Mouse (Mus musculus): ENCODE measurements around the gene Asb6. TPM values are rescaled to one million over a fixed set of nuclear protein-coding genes. Genes with fewer than 3 reads are reported as not detected.
A peak's percentile ranks its signal among the peaks of the same experiment; 100 is the strongest.

The Asb6 gene
- 10 to 100 TPM; 35.1 to 40.1 TPM for total RNA-seq (2021)

DNA sequence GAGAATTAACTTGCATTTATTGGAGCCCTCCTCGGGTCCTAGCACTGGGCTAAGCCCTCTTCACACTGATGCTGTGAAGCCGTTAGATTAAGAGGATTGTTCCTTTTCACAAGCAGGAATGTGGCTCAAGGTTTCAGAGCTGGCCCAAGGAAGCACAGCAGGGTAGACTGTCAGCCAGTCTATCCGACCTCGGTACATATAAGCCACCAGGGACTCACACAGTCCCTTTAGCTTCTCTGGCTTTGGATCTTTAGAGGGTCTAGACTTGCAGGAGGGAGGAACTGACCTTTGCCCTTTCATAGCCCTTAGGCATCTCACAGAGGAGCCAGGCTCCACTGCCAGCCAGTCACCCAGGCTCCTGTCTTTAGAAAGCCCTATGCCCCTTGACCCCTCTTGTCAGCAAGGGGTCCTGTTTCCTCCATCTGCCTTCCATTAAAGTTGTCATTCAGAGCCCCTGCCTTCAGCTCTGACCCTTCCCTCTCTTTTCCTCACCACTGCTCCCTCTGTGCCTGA is at the start of gene Asb6:
TSS of gene Asb6 (minus strand) at position 51 of the 513 bp plus-strand sequence.
- DNase-seq (ENCODE audit: extremely low spot score in 1 of 2, low spot score in 1 of 2), result no peak

DNA sequence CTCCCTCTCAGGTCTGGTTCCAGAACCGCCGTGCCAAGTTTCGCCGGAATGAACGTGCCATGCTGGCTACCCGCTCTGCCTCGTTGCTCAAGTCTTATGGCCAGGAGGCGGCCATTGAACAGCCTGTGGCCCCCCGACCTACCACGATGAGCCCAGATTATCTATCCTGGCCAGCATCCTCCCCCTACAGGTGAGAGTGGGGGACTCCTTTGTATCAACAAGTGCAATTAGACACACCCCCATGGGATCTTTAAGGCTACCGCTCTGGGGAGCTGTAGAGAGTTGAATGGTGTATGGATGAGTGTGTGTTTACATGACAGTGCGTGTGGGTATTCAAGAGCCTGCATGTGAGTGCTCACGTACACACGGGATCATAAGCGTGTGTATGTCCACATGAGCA is 49.3 kb upstream of the Asb6 start:
- no peak for DNase-seq (ENCODE audit: extremely low spot score in 1 of 2, low spot score in 1 of 2)

DNA sequence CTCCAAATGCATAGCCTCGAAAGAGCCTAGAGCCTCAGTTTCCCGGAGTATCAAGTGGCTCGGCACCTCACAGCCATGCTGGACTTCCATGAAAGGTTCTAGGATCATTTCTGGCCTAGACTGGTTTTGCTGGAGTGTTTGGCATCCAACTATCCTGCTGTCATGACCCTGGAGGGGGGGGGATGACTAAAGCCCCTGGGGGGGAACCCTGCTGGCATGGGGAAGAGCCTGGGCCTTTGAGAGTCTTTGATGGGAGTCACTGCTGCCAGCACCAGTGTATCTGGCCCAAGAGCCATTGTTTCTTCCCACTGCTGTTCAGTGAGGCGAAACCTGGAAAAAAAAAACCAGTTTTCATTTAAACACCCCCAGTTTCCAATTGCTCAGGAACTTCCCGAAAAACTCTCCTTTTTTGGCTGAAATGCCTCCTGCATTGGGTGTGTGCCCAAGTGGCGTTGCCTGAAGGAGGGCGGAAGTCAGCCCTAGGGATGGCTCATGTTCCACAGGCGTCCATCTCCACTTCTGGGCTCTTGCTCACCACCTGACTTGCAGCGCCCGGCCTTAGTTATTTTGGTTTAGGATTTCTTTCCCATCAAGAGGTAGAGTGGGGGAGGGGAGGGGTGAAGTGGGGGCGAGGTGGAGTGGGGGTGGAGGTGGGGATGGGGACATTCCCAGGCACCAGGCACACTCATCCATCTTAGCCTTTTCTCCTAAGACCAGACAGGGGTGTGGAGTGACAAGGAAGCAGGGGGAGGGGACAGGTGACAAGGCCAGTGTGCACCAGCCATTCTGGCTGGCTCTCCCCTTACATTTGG is 45.7 kb upstream of the Asb6 start:
- no peak for DNase-seq (ENCODE audit: extremely low spot score in 1 of 2, low spot score in 1 of 2)

DNA sequence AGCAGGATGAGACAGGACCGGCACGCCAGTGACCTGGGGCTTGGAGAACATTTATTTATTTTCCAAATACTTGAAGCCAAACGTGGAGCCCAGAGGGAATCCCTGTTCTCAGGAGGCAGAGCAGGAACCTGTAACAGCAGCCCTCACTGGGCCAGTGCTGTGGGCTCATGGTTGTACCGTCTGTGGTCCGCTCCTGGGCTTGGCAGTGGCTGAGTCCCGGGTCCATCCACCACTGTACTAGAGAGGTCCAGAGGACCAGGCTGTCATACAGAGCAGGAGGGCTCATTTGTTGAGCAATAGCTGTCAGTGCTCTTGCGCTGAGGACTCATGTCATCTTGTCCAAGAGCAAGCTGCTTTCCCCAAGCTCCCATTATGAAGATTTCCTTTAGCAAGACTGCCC is 45.0 kb upstream of the Asb6 start:
- DNase-seq (ENCODE audit: extremely low spot score in 1 of 2, low spot score in 1 of 2), result no peak

DNA sequence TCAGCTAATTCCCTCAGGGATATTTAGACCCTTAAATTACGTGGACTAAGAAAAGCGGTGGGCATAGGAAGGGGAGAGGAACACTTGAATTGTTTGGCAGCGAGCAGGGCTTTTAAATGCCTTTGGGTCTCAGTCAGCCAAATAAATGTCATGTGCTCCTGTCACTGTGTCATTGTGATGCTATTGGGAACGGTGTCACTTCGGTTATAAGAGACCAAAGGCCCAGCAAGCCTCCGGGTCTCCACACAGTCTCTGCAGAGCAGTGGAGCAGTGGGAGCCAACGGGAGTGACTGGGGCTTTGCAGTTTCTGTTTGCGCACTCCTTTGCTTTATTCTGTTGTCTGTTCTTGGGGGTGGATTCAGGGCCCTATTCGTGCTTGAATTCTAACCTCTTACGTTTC is 44.3 kb upstream of the Asb6 start:
- DNase-seq (ENCODE audit: extremely low spot score in 1 of 2, low spot score in 1 of 2), result no peak

DNA sequence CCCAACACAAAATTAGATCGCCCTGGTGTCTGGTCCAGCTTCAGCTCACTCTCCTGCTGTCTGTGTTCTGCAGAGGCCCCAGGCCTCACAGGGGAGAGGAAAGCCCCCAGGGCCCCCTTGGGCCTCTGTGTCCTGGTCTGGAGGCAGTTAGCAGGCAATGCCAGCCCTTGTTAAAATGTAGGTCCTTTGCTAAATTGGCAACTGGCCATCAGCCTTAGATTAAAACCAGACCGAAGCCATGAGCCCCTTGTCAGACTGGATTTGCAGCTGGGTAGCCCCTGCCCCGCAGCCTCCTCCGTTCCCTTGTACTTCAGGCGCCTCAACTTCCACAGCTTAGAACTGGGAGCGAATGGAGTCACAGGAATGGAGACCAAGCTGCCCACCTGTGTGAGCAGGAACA is 42.5 kb upstream of the Asb6 start:
- DNase-seq (ENCODE audit: extremely low spot score in 1 of 2, low spot score in 1 of 2), result no peak

DNA sequence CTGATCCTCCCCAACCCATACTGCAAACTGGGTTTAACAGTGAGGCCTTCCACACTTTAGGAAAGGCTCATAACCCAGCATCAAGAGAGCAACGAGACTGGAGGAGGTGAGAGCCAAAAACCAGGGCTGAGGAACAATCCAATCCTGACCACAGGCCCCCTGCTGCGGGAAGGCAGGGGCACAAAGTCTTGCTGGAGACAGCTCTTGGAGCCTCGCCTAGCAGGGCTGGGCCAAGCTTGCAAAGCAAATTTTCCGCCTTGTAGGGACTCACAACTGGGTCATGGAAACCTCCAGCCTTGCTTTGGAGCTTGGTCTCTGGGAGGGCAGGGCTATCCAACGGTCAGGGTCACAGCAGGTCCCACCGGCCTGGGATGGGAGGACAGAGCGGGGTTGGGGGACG is 40.7 kb upstream of the Asb6 start:
- DNase-seq (ENCODE audit: extremely low spot score in 1 of 2, low spot score in 1 of 2), result peak in 1 of 2 experiments; percentile 21

DNA sequence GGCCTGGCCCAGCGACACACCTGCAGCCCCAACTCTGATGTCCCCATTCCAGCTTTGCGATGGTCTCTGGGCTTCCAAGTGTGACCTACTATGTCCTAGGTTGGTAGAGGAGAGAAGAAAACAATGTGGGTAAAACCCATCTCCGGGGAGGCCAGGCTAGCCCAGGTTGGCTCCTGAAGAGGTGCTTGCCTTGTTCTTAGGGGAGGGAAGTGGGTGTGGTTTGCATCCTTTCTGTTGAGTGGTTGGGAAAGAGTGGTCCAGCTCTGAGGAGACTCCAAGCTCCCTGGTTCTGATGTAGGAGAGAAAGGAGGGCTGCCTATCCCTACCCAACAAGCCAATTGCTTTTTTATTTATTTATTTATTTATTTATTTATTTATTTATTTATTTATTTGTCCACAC is 35.3 kb upstream of the Asb6 start:
- DNase-seq (ENCODE audit: extremely low spot score in 1 of 2, low spot score in 1 of 2), result no peak

DNA sequence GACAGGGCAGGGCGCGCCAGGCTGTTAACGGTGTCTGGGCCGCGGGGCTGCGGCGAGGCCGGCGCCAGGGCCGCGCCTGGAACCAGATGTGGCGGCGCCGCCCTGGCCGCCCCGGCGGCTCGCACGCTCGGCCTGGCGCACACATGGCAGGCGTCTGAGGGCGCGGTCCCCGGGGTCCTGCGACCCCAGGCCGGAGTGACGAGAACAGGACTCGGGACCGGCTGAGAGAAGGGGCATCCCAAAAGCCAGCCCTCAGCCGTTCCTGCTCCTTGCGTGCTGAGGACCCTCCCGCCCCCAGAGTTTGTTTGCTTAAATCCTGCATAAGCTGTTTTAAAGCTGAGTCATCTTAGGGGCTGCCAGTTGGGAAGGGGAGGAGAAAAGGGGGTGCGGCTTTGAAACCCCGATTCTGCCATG is 34.8 kb upstream of the Asb6 start:
- no peak for DNase-seq (ENCODE audit: extremely low spot score in 1 of 2, low spot score in 1 of 2)

DNA sequence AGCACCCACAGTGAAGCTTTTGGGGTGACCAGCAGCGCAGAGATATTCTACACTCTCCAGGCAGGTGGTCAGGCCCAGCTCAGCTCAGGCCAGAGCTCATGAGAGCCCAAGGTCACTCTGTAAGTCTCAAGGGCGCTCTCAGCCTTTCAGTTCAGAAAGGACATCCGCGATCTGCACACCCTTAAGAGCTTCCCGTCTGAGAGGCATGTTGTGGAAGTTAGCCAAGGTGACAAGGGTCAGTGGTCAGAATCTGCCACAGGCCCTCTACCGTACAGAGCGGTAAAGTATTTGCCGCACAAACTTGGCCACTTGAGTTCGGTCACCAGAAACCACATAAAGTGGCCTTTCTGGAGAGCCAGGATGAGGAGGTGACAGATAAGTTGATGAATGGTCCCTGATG is 33.4 kb upstream of the Asb6 start:
- no peak for DNase-seq (ENCODE audit: extremely low spot score in 1 of 2, low spot score in 1 of 2)

DNA sequence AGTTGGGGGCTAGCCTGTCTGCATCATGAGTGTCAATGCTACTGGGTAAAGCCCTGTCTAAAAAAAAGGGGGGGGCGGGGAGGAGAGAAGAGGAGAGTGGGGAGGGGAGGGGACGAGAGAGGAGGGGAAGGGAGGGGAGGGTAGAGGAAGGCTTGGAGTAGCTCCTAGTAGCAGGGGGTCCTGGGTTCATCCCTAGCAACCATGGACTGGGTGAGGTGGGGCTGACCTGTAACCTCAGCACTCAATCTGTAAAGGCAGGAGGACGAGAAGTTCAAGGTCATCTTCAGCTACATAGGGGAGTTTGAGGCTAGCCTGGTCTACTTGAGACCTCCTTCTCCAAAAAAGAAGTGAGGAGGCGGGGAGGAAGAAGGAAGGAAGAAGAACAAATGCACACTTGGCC is 31.9 kb upstream of the Asb6 start:
- DNase-seq (ENCODE audit: extremely low spot score in 1 of 2, low spot score in 1 of 2), result no peak

DNA sequence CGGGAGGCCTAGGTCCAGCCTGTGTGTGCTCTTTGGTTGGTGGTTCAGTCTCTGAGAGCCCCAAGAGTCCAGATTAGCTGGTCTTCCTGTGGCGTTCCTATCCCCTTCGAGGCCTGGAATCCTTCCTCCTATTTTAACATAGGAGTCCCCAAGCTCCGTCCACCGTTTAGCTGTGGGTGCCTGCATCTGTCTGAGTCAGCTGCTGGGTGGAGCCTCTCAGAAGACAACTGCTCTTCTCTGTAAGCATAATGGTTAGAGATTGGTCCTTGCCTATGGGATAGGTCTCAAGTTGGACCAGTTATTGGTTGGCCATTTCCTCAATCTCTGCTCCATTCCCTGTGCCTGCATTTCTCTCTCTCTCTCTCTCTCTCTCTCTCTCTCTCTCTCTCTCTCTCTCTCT is 29.6 kb upstream of the Asb6 start:
- no peak for DNase-seq (ENCODE audit: extremely low spot score in 1 of 2, low spot score in 1 of 2)

DNA sequence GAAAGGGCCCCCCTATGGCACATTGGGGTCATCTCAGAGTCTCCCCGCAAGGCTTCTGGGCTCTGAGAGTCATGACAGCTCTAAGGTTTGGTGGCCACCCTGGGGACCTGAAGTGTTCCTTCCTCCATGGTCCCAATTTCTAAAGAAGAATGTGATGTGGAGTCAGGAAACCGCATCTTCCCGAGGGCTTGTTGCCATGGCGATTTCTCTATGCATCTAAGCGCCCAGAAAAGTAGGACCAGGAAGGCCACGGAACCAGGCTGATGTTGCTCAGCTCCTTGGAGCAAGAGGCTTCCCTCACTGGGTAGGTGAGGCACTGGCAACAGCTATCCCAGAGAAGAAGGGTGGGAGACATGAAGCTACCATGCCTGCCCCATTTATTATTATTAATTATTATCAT is 26.9 kb upstream of the Asb6 start:
- no peak for DNase-seq (ENCODE audit: extremely low spot score in 1 of 2, low spot score in 1 of 2)

DNA sequence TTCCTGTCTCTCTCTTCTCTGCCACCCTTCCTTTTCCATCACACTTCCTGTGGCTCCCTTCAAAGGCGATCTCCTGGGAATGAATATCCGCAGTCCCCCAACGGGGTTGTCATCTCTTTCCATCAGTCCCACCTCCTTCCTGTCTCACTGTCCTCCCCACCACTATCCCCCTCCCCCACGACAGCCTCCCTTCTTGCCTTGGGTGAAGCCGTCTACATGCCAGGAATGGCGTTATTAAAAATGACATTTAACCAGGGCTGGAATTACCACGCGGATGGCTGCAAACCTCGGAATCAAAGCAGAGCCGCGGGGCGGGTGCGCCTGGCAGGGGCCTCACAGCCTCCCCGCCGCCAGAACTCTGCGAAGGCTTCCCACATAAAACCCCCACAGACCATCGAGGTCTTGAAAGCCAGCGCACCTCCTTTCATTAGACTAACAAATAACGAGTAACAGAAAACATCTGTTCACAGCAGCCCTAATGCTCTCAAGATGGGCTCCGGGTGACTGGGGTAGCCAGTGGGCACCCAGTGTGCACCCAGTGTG is 22.7 kb upstream of the Asb6 start:
- no peak for DNase-seq (ENCODE audit: extremely low spot score in 1 of 2, low spot score in 1 of 2)

DNA sequence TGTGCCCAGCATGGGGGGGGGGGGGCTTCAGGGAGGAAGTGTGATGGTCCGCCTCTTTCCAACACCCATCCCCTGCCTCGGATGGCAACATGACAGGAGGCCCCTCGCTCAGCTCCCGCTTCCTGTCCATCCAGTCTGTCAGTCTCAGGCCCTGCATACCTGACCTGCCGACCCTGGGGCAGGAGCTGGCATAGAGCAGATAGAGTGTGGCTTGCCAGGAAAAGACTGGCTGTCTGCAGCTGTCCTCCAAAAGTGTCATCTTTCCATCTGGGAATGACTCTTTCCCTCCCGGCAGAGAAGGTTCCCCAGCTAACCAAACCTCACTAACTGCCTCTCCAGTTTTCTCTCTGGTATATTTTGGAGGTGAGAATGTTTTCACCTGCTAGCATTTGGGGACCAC is 20.4 kb upstream of the Asb6 start:
- no peak for DNase-seq (ENCODE audit: extremely low spot score in 1 of 2, low spot score in 1 of 2)

DNA sequence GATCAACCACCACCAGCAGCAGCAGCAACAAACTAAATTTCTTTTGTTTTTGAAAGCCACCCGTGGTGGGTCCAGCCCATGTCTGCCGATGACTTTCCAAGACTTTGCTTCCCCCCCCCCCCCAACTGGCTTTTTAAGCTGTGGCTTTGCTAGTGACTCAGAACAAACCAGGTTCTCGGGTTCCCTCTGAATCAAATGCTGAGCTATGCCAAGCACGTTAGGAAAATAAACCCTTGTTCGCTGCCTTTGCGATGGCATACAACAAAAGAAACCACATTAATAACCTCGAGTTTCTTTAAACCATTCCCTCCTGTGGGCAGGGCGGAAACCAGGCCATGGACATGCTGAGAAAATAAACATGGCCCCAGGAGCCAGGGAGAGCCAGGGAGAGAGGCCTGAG is 18.1 kb upstream of the Asb6 start:
- no peak for DNase-seq (ENCODE audit: extremely low spot score in 1 of 2, low spot score in 1 of 2)

DNA sequence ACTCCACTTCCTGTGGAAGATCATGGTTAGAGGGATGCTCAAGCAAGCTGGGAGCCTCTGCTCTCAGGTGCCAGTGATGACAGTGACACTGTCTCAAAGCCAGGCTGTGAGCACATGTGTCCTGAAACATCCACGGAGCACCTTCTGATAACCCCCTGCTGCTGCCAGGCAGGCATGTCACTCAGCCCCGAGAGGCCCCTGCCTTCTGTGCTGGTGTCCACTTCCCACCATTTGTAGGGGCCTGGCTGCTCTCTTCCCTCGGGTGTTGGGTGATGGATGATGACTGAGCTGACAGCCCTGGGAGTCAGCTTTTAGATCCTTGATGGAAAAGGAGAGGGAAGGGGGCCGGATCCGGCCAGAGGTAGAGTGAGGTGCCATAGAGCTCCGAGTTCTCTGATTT is 16.6 kb upstream of the Asb6 start:
- DNase-seq (ENCODE audit: extremely low spot score in 1 of 2, low spot score in 1 of 2), result no peak

DNA sequence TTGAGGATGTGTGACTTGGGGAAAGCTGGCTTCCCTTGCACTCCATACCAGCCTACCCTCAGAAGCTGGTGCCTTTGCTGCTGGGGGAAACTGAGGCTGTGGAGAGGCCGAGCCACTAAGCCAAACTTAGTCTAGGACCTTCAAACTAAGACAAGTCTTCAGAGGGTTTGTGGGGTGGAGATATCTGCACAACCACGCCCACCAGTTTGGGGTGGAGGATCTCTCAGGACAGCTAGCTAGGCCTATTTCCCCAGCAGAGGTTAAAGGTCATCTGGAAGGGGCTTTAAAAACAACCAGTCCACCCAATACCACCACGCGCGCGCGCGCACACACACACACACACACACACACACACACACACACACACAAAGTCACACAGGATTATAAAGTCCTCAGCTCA is 16.1 kb upstream of the Asb6 start:
- DNase-seq (ENCODE audit: extremely low spot score in 1 of 2, low spot score in 1 of 2), result no peak

DNA sequence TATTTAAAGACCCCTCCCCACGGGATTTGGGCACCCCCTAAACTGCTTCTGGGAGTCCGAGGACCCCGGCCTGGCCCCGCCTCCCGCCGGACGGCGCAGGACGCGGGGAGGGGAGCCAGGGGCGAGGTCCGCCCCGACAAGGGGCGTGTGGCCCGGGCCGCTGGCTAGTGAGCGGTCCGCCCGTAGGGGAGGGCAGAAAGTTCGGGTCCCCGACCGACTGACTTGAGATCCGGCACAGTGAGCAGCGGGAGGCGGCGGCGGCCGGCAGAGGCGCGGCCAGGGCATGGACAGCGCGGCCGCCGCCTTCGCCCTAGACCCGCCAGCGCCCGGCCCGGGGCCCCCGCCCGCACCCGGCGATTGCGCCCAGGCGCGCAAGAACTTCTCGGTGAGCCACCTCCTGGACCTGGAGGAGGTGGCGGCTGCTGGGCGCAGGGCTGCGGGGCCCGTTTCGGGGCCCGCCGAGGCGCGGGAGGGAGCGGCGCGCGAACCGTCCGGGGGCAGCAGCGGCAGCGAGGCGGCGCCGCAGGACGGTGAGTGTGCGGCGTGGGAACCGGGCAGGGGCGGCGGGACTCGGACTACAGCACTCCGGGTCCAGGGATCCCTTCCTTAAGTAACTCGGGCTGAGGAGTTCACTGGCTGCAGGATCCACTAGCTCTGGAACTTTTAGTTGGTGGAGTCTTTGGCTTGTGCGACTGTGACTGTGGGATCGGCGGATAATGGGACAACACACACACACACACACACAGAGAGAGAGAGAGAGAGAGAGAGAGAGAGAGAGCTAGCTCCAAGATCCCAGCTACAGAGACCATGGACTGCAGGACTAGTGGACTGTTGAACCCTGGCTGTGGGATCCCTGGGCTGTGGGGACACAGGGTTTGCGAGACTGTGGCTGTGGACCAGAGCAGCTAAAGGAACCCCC is 15.3 kb upstream of the Asb6 start:
- DNase-seq (ENCODE audit: extremely low spot score in 1 of 2, low spot score in 1 of 2), result no peak

DNA sequence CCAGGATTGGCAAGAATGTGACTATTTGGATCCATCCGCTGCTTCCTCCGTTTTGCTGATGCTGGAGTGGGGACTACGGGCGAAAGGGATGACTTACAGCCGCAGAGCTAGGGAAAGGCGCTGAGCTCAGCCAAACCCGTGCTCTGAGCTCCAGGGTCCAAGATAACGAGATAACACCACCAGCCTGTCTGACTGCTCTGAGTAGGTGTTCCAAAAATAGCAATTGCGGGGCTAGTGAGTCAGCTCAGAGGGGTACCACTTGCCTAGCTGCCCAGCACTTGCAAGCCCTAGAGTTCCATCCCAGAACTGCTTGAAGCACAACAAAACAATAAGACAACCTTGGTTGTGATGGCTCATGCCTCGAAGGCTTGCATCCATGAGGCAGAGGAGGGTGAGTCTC is 12.5 kb upstream of the Asb6 start:
- no peak for DNase-seq (ENCODE audit: extremely low spot score in 1 of 2, low spot score in 1 of 2)

Data from layer of hippocampus, postnatal 25 days (tissue).